Mouse (Mus musculus) cerebellum, postnatal 36 days (tissue): ENCODE measurements at regions not wholly inside any gene's neighbourhood (a gene's known extent, or its start where the extent isn't known, plus 50 kb on each side); places are given as distances from the start of the nearest gene placed in this dataset.

Source experiments
- DNase-seq, 2 experiments: peaks; one replicate each; pipeline ENCODE4 v3.0.0; 2021 to 2022; ENCODE audit warnings: mixed read lengths in 2 of 2

DNA sequence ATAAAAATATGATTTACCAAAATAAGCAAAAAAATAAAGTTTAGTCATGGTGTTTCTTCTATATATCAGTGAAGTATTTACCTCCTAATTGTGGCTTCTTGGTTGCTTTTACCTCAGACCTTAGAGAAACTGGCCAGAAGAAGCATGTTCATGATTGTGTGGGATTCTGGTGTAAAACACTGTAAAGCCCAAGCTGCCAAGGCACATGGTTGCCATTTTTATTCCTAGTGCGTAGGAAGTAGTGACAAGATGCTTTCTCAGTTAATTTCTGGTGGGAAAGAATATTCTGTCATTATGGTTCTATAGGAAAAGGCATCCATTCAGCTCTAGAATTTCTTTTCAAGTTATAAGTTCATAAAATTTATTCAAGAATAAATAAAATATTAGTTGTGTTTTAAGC is 805.2 kb downstream of the Olfm4 start:
- DNase-seq: no peak

DNA sequence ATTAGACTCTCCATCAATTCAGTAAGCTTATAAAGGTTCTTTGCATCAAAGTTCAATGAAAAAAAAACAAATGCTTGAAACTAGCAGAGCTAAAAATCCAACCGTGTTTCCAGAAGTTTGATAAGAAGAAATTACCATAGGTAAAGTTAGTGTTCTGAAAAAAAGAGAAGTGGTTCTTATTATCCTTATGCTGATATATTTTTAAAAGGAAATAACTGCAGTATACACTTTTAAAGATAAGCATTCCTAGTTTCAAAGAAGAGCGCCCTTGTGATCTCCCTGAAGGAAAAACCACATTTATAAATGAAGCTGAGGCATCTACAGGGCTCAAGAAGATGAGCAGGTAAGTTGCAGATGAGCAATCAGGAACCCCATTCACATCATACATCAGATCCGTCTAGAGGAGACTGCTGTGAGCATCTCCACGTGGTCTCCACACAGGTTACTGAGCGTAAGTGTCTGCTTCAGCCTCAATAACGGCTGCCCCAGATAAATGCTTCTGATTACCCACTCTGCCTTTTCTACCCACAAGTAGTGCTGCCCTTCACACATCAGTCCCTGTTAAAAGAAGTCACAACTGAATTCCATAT is 815.6 kb downstream of the Olfm4 start:
- no peak for DNase-seq

DNA sequence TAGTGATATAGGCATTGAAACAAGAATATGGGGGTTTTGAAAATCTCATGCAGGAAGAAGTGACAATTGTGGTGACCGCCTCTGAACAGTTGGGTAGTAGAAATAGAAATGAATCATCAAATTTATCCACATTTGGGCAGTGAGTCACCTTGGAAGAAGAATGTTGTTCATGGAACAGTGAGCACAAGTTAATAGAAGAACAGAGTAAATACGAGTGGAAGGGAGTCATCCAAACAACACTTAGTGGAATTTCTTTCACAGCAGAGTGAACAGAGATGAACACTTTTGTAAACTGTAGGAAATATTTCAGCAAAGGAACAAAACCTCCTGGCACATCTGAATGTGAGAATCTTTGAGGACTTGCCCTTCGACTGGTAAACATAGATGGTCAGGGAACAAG is 846.6 kb downstream of the Olfm4 start:
- no peak for DNase-seq

DNA sequence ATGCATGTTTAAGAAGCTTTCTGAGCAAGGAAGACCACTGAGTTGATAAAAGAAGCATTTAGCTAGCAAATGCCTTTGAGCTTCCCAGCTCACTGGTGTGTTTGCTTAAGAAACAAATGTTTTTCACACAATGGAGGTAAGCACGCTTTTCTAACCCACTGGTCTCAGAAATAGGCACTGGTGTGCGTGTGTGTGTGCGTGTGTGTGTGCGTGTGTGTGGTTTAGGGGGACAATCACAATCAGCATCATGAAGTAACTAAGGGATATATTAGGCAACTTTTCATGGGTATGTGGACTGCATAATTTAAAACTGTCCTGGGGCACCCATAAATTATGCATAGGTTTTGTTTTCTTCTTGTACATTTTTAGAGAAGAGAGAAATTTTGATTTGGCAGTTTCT is 860.7 kb downstream of the Olfm4 start:
- DNase-seq: no peak

DNA sequence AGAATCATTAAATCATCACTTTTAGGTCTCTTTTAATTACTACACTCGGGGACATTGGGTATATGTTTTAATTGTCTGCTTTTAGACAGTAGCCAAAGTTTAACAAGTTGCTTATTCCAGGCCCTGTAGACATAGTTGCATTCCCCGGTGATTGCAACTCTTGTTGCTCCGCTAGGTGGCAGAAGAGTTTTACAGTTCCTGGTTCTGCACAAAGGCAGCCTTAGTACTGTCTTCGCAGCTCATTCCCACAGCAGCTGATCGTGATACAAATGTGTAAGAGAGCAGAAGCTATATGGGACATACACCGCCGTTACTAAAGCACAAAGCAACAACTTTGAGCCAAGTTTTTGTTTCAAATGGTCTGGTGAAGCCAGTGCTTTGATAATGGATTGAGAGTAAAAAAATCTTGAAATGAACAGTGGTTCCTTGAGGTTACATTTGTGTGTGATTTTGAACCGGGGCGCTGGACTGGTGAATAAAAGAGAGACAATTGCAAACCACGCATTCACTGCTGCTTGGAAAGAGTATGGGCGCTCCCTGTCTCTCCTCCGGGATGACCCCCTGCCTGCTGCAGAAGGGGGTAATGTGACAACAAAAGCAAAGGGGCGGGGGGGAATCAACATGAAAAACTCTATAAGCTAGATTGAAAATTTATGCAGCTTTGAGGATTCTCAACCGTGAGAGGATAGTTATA is 861.8 kb downstream of the Olfm4 start:
- DNase-seq: peak; percentile 77 to 87

DNA sequence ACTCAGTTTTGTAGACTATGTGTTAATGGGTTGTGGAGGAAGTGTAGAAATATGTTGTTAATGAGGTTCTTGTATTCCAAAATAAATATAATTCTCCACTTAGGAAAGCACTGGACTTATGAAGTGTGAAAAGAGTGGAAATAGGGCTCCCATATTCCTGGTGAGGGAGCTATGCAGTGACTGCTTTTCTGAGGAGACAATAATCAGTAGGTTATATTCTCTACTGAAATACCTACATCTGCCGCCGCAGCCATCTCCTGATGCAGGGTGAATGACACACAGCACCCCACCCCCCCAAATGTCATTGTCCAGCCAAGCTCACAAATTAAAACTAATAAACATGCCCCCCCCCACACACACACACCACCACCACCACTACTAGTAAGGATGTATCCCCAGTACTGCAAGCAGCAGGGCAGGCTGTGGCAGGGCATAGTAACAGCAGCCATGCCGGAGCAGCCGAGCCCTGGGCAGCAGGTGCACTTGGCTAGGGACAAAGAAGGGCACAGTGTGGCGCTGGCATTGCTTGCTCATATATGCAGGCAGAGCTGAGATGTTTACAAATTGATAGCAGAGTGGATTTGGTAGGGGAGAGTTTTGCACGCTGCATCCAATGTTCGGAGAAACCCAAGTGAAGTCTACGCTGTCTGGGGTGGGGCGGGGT is 862.7 kb downstream of the Olfm4 start:
- DNase-seq: peak; percentile 64 to 68
